Mouse (Mus musculus) cerebellum, adult 9-10 months (tissue): ENCODE measurements at regions not wholly inside any gene's neighbourhood (a gene's known extent, or its start where the extent isn't known, plus 50 kb on each side); places are given as distances from the start of the nearest gene placed in this dataset.

ENCODE experiments used
- DNase-seq: peaks from one replicate; pipeline ENCODE4 v3.0.0; 2022

GRCm38 (mm10) chr15:62849326-62849725 lies 995.7 kb downstream of the Gsdmc2 start:
- DNase-seq = no peak

GRCm38 (mm10) chr15:62845884-62846283 lies 999.1 kb downstream of the Gsdmc2 start:
- no peak for DNase-seq

DNA sequence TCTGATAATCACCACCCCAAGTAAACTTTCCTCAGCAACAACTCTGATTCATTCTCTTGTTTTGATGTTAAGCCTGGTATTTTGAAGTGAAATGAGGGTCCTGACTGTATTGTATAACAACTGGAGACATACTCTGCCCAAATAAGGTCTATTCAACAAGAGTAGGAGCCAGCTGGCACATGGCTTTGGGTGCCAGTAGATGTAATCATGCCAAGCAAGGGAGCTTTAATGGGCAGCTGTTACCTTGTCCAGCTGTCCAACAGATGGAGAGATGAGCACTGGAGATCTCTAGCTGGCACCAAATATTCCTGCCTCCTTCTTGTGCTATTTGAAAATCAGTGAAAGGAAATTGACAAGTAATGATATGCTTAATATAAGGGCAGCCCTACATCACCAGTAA lies 1019.4 kb downstream of the Gsdmc2 start:
- DNase-seq = no peak

DNA sequence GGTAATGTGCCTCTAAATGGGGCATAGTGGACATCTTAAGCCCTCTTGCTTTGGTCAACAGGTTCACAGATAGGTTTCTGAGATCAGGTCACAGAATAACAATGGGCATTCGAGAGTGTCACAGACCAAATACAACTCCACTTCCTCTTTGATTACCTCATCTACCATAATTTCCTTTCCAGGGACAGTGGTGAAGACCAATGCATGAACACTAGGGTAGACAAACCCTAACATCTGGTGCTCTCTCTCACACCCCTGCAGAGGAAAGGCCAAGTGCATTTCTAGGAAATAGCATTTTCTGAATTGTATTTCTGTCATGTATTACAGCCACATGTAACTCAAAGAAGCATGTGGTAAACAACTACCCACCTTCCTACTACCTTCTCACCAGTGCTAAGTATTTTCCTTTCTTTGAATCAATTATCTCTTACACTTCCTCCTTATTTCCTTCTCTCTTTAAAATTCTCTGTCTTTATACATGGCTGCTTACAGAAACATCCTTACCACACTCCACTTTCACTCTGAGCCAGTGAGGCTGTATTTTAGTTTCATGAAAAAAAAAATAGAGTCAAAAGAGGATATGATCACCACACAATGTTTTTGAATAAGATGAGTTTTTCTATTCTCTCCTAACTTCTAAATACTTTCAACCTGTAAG lies 1021.0 kb downstream of the Gsdmc2 start:
- no peak for DNase-seq

- DNase-seq = no peak
Measured at GRCm38 (mm10) chr15:62822305-62822704, 1022.7 kb downstream of the Gsdmc2 start.

- no peak for DNase-seq
Measured at GRCm38 (mm10) chr15:62813093-62813492, 1031.9 kb downstream of the Gsdmc2 start.

DNA sequence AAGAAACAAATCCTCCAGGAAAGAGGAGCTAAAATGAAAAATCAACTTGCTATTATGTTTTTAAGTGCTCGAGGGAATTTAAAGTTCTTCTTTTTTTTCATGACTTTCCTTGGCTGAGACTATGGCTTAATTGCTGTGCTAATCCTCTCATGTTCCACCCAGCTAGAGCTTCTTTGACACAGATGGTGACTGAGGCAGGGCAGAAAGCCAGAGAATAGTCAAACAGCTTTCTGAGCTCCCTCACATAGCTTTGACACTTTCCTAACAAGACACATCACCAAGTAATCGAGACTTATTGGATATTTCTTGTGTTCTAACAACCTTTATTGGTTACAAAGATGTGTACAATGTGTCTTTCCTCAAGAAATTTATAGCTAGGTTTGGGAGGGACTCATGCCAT lies 1033.0 kb downstream of the Gsdmc2 start:
- DNase-seq = no peak

GRCm38 (mm10) chr15:62809320-62809719 lies 1035.7 kb downstream of the Gsdmc2 start:
- no peak for DNase-seq

DNA sequence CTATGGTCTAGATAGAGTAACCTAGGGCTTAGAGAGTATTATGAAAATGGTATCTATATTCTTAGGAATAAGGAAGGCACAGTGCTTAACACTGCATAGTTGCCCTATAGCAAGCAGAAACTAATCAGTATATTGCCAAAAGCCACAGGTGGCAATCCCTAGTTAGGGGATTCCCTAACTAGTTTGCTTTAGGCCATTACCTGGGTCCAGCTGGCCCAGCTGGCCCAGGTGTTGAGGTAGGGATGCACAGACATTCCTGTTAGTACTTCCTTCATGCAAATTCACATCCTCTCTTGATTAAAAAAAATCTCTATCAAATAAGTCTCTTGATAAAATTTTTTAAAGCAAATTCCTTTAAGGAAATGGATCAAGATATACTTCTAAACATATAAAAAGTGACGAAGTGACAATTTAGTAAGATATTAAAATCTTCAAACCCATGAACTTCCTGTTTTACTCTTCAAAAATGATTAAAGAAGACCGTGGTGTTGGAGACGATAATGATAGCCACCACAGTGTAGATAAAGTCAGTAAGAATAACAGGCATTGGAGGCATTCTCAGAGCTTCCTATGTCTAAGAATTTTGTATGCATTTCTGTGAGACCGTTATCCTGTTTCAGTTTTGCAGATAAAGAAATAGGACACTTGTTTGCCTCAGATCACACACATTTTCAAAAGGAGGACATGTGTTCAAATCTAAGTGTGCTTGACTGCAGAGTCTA lies 1036.7 kb downstream of the Gsdmc2 start:
- no peak for DNase-seq

DNA sequence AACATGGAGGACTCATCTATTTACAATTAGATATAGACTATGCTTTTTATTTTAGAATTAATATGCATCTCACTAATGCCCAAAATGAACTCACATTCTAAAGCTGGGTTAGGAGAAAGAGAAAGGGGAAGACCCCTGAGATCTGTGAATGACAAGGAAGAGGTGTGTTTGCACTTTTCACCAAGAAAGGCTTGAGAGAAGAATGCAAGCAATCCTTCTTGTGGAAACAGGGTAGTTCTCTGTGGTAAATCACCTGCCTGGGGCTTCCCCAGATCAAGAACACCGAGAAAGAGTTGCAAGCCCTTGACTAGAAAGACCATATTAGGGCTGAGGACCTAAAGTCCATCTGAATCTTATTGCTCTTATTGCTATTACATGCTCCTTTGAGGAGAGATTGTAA lies 1037.6 kb downstream of the Gsdmc2 start:
- no peak for DNase-seq

DNA sequence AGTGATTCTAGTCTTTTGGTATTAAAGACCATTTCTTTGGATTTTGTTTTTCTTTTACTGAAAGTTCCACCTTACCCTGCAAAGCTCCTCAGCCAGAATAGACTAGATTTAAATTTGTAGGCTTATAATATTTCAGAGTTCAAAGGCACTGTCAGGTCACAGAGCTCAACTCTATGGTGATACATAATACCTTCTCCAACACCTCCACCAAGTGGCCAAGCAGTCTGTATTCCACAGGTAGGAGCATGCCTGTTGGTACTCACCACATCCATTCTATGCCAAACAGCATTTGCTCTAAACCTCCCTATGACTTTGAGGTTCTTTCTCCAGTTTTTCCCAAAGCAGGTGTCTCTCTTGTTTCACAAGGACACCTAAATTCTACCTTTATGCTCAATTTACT lies 1042.2 kb downstream of the Gsdmc2 start:
- DNase-seq = no peak

- no peak for DNase-seq
Measured at GRCm38 (mm10) chr15:62798731-62799130, 1046.2 kb downstream of the Gsdmc2 start.

GRCm38 (mm10) chr15:62793569-62793968 lies 1051.4 kb downstream of the Gsdmc2 start:
- no peak for DNase-seq

DNA sequence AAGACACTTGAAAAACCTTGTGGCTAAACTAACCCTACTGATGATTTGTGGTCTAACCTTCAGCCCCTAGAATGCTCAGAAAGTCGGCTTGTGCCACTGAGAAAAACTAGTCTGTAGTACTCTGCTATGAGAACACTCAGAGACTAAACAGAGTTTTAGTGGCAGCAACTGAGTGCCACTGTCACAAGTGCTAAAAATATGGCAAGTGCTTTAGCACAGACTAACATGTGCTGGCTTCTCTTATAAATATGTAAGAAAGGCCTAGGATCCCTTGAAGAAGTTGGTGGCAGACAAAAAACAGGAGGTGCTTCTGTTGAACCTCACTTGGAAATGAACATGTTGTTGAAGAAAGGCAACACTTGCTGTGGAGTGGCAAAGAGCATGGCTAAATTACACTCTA lies 1052.9 kb downstream of the Gsdmc2 start:
- no peak for DNase-seq

- no peak for DNase-seq
Measured at GRCm38 (mm10) chr15:62787753-62788152, 1057.2 kb downstream of the Gsdmc2 start.

DNA sequence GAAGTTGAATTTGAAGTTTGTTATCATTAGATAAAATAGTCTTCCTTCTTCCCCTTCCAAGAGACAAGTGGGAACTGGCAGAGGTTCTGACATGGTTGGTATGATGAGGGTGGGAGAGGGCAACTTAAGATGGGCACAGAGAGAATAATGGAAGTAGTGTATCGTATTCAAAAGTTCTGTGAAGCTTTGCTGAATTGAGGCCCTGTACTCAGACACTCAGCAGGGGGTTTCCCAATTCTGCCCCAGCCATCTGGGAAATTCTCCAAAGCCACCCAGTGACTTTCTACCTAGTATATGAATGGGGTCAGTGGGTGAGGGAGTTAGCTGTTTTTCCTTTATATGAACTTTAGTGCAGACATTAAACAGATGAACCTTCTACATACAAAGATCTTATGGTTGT lies 1058.7 kb downstream of the Gsdmc2 start:
- DNase-seq = no peak

DNA sequence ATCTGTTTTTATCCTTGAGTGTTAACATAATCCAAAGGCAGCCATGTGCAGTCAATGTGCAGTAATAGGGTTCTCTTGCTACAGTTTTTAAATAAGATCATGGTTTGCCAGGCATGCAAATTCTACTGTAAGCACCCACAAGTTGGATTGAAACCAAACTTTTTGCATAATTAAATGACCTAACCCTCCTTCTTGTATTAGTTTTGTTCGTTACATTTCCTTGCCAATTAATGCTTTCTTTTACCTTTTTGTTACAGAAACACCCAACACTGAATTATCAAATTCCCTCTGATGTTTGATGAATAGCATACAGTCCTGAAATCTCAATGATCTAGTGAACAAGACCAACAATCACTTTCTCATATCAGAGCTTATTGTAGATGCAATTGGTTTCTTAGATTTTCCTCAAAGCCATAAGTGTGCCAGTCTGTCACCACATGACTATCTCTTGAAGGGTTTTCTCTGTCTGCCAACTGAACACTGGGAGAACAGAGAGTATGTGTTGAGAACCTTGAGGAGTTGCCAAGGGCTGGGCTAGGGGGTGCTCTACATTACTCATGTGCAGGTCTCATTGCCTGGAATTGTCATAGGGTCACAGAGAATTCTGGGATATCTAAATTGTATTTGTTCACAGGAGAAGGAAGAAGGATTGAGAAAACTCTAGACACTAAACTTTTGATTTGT lies 1060.4 kb downstream of the Gsdmc2 start:
- no peak for DNase-seq

DNA sequence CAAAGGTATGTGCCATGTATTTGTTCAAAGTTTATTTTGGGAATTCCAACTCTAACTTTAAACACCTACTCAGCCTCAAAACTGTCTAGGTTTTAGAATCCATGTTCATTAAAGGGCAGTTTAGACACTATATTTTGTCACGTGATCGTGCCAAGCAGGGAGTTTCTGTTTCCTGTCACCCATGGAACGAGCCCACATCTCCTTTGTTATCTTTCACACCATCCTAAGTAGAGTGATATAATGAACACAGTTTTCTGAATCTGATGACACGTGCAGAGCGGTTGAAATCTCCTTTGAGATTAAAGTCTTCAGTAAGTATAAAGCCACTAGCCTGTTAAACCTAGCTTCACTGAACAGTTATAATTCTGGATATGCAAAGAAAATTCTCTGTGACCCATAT lies 1066.1 kb downstream of the Gsdmc2 start:
- DNase-seq = no peak

GRCm38 (mm10) chr15:62752686-62753085 lies 1092.3 kb downstream of the Gsdmc2 start:
- DNase-seq = no peak

DNA sequence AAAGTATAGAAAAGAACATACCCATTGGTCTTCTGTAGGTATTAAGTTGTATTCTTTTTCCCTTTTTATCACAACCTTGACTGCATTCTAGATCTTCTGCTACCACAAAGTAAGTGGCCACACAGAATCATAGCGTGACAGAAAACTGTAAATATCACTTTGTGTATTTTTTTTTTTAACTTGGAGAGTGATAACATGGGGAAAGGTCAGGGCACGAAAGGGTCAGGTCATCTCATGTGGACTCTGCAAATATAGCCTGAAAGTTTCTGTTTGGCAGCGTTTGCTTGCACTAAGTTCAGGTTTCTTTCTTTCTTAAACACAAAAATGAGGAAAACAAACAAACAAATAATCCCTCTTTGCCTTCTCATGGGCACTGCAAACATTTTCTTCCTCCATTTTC lies 1101.1 kb downstream of the Gsdmc2 start:
- no peak for DNase-seq

DNA sequence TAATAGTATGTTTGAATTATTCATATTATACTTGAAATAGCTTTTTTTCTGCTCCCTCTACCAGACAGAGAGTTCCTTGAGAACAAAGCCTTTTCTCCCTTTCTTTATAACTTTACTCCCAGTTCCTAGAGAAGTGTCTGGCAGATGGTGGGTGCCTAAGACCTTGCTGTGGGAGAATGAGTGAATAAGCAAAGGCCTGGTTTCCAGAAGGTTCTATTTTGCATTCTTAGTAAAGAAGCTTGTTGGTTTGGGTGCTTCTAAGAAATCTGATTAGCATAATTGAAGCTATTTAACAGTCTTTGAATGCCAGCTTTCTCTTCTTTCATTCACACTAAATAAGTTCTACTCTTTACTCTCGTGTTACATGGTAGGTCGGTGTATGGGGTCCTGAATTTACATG lies 1104.2 kb downstream of the Gsdmc2 start:
- no peak for DNase-seq

DNA sequence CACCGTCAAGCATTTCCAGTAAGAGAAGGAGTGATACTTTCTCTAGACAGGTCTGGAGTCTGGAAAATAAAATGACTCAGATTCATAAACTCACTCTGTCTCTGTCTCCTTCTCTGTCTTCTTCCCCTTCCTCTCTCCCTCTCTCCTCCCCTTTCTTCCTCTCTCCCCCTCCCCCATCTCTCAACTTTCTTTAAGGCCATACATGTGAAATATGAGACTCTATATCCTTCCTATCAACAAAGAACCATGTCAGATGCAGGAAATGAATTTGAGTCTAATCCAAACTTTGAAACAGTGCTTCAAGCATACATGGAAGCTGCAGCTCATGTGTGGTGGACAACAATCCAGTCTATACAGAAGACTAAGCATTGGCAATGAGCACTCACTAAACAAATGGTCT lies 1109.6 kb downstream of the Gsdmc2 start:
- DNase-seq = no peak

- DNase-seq = no peak
Measured at GRCm38 (mm10) chr15:62734900-62735299, 1110.1 kb downstream of the Gsdmc2 start.

DNA sequence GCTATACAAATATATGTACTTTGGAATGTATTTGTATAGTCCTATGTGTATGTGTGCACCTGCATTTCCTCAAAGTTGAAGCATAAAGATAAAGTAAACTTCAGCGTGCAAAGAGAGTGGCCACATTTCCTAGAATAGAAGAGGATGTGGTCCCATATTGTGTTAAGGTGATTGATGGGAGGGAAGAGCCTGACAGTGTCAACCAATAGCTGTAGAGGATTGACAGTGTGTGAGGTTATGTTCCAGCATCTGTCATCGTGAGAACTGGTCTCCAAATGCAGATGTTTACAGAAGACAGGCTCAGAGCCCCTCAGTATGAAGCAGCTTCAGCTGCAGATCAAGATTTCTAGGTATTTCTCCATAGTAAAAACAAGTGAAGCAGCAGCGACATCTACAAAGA lies 1114.5 kb downstream of the Gsdmc2 start:
- DNase-seq = no peak
